Mouse (Mus musculus) forebrain, embryonic 14.5 days (tissue): ENCODE measurements around the gene Thada. TPM values are rescaled to one million over a fixed set of nuclear protein-coding genes. Genes with fewer than 3 reads are reported as not detected.

ENCODE experiments used
- ATAC-seq: fragments of 200-750 bp; cut with Nextera tagmentation; 2 replicates; pipeline ENCODE4 v1.8.0; 2017; ENCODE audit warnings: mild to moderate bottlenecking, moderate library complexity
- DNase-seq: peaks from one replicate; pipeline ENCODE4 v3.0.0-alpha.2; 2015; ENCODE audit warnings: low spot score
- H3K27ac ChIP-seq: fragments of 300-500 bp; sonication (generic); 2 replicates; pipeline ENCODE4 v1.5.1; 2014; ENCODE audit warnings: low read depth, mild to moderate bottlenecking, control low read depth, low read length, moderate library complexity
- H3K27me3 ChIP-seq: fragments of 300-500 bp; sonication (generic); replicated peaks from 2 replicates; pipeline ENCODE4 v1.6.1; 2014; ENCODE audit warnings: low read length, control low read depth, mixed read lengths; ENCODE audit not compliant: control insufficient read depth, insufficient read depth
- H3K36me3 ChIP-seq: fragments of 300-500 bp; sonication (generic); 2 replicates; pipeline ENCODE4 v1.6.1; 2014; ENCODE audit warnings: low read length, control low read depth; ENCODE audit not compliant: control insufficient read depth, insufficient read depth
- H3K4me1 ChIP-seq: fragments of 300-500 bp; sonication (generic); 2 replicates; pipeline ENCODE4 v1.6.1; 2014; ENCODE audit warnings: antibody characterized with exemption, low read length, control low read depth; ENCODE audit not compliant: control insufficient read depth, insufficient read depth
- H3K4me2 ChIP-seq: fragments of 300-500 bp; sonication (generic); 2 replicates; pipeline ENCODE4 v1.6.1; 2014; ENCODE audit warnings: mild to moderate bottlenecking, control low read depth, low read length
- H3K4me3 ChIP-seq: fragments of 300-500 bp; sonication (generic); 2 replicates; pipeline ENCODE4 v1.5.1; 2014; ENCODE audit warnings: low read depth, low read length, control low read depth
- H3K9ac ChIP-seq: fragments of 300-500 bp; sonication (generic); 2 replicates; pipeline ENCODE4 v1.6.1; 2014; ENCODE audit warnings: mild to moderate bottlenecking, low read length, control low read depth, moderate library complexity
- H3K9me3 ChIP-seq: fragments of 300-500 bp; sonication (generic); replicated peaks from 2 replicates; pipeline ENCODE4 v1.6.1; 2016; ENCODE audit warnings: low read length, control low read depth, mixed read lengths; ENCODE audit not compliant: control insufficient read depth
- WGBS: fragments of 180-500 bp; shearing (Covaris S2); extraction: QIAGEN DNeasy Blood & Tissue Kit; methylation state at CpG from one replicate; pipeline ENCODE4 v1.1.7; 2014; 5-methylcytosine and 5-hydroxymethylcytosine counted together
- polyA plus RNA-seq: library from polyadenylated mRNA; unstranded; fragments of >200 nt; fragmentation: Nextera tagmentation; extraction: Ambion mirVana; gene quantifications from 2 replicates; pipeline ENCODE4 v1.2.1, GENCODE M21; 2014

Thada gene
- polyA plus RNA-seq, 1 experiment from 2014 or later: 4.0 TPM

- Histone ChIP-seq H3K4me1 (no peaks in the 10 kb centered on the region), H3K27me3 (no peaks in the 10 kb centered on the region), H3K4me3 (no peak overlapping the region), H3K27ac (no peak overlapping the region), H3K9me3 (no peaks in the 10 kb centered on the region), H3K36me3 (peaks cover 17% of the 10 kb centered on the region), H3K9ac (no peak overlapping the region), H3K4me2 (no peak overlapping the region)
- DNase-seq (no peak), ATAC-seq (no peak)
- WGBS: 68% methylated on average over 4 of the region's 4 CpGs
Measured at GRCm38 (mm10) chr17:84195003-84195395, 271.0 kb downstream of the Thada start.

GRCm38 (mm10) chr17:84194282-84195002 lies 271.6 kb downstream of the Thada start:
- DNase-seq (no peak), ATAC-seq (no peak)
- no peaks in the 10 kb centered on the region for H3K9me3 ChIP-seq
- H3K4me2 ChIP-seq: no peak overlapping the region
- no peak overlapping the region for H3K27ac ChIP-seq
- H3K36me3 ChIP-seq: peaks cover 15% of the 10 kb centered on the region
- no peaks in the 10 kb centered on the region for H3K4me1 ChIP-seq
- 91% methylated on average over 4 of the region's 4 CpGs for WGBS
- no peak overlapping the region for H3K9ac ChIP-seq
- H3K4me3 ChIP-seq: no peak overlapping the region
- no peaks in the 10 kb centered on the region for H3K27me3 ChIP-seq

GRCm38 (mm10) chr17:84193411-84193810 lies 272.6 kb downstream of the Thada start:
- no peaks in the 10 kb centered on the region for H3K27me3 ChIP-seq
- DNase-seq (no peak), ATAC-seq (no peak)
- no peak overlapping the region for H3K27ac ChIP-seq
- peaks cover 15% of the 10 kb centered on the region for H3K36me3 ChIP-seq
- no peaks in the 10 kb centered on the region for H3K9me3 ChIP-seq
- no peak overlapping the region for H3K4me3 ChIP-seq
- H3K4me2 ChIP-seq: no peak overlapping the region
- H3K9ac ChIP-seq: no peak overlapping the region
- 89% methylated on average over 9 of the region's 9 CpGs for WGBS
- peaks cover 7% of the 10 kb centered on the region; the same call in 1 of the 2 replicates for H3K4me1 ChIP-seq

- H3K9me3 ChIP-seq: no peaks in the 10 kb centered on the region
- H3K27me3 ChIP-seq: no peaks in the 10 kb centered on the region
- peaks cover 7% of the 10 kb centered on the region; the same call in 1 of the 2 replicates for H3K4me1 ChIP-seq
- no peak overlapping the region for H3K9ac ChIP-seq
- no peak overlapping the region for H3K27ac ChIP-seq
- WGBS: 89% methylated on average over 4 of the region's 4 CpGs
- no peak overlapping the region for H3K4me3 ChIP-seq
- H3K4me2 ChIP-seq: no peak overlapping the region
- DNase-seq (no peak), ATAC-seq (no peak)
- peaks cover 15% of the 10 kb centered on the region for H3K36me3 ChIP-seq
Measured at GRCm38 (mm10) chr17:84191946-84192345, 274.1 kb downstream of the Thada start.

- Histone ChIP-seq H3K9ac (no peak overlapping the region), H3K27ac (no peak overlapping the region), H3K36me3 (peaks cover 15% of the 10 kb centered on the region), H3K27me3 (0 out of 2 replicates have a peak, but pooled peaks cover under 1% of the 10 kb centered on the region), H3K4me1 (peaks cover 7% of the 10 kb centered on the region; the same call in 1 of the 2 replicates), H3K4me3 (no peak overlapping the region), H3K4me2 (no peak overlapping the region), H3K9me3 (no peaks in the 10 kb centered on the region)
- DNase-seq (peak; percentile 88), ATAC-seq (no peak)
- 28% methylated on average over 8 of the region's 8 CpGs for WGBS
Measured at GRCm38 (mm10) chr17:84190885-84191284, 275.1 kb downstream of the Thada start.

GRCm38 (mm10) chr17:84189127-84189854 lies 276.7 kb downstream of the Thada start:
- H3K9ac ChIP-seq: peak overlapping the region; percentile 74; the same call in 1 of the 2 replicates

GRCm38 (mm10) chr17:84188374-84188961 lies 277.5 kb downstream of the Thada start:
- 0 out of 2 replicates have a peak, but pooled peaks cover 3% of the 10 kb centered on the region for H3K27me3 ChIP-seq
- H3K4me1 ChIP-seq: peaks cover 7% of the 10 kb centered on the region; the same call in 1 of the 2 replicates
- peak overlapping the region; percentile 87 for H3K27ac ChIP-seq
- ATAC-seq: peak; percentile 80
- H3K4me3 ChIP-seq: peak overlapping the region; percentile 56
- DNase-seq: peak; percentile 88
- peak overlapping the region; percentile 74 for H3K9ac ChIP-seq
- H3K4me2 ChIP-seq: peak overlapping the region; percentile 90
- no peaks in the 10 kb centered on the region for H3K9me3 ChIP-seq
- H3K36me3 ChIP-seq: peaks cover 15% of the 10 kb centered on the region
- WGBS: 2% methylated on average over 38 of the region's 38 CpGs

More at GRCm38 (mm10) chr17:84189127-84189854, 276.7 kb downstream of the Thada start:
- Histone ChIP-seq H3K27ac (peak overlapping the region; percentile 87), H3K9me3 (no peaks in the 10 kb centered on the region), H3K4me2 (peak overlapping the region; percentile 90; the same call in 1 of the 2 replicates), H3K4me3 (no peak overlapping the region), H3K27me3 (0 out of 2 replicates have a peak, but pooled peaks cover 3% of the 10 kb centered on the region), H3K4me1 (peaks cover 7% of the 10 kb centered on the region; the same call in 1 of the 2 replicates), H3K36me3 (peaks cover 15% of the 10 kb centered on the region)
- DNase-seq (no peak), ATAC-seq (no peak)
- 76% methylated on average over 5 of the region's 5 CpGs for WGBS

- ATAC-seq (peak; percentile 89), DNase-seq (peak; percentile 93)
- Histone ChIP-seq H3K27me3 (0 out of 2 replicates have a peak, but pooled peaks cover 3% of the 10 kb centered on the region), H3K9ac (peak within 1 kb of the TSS; percentile 75), H3K36me3 (peaks cover 12% of the 10 kb centered on the region), H3K4me2 (peak within 1 kb of the TSS; percentile 90), H3K4me3 (peak within 1 kb of the TSS; percentile 56), H3K27ac (peak within 1 kb of the TSS; percentile 87), H3K4me1 (peaks cover 11% of the 10 kb centered on the region; the same call in 1 of the 2 replicates), H3K9me3 (no peaks in the 10 kb centered on the region)
- WGBS: under 1% methylated on average over 46 of the region's 76 CpGs
Measured at GRCm38 (mm10) chr17:84187727-84188373, 278.2 kb downstream of the Thada start, which contains the start of gene Zfp36l2. TSS of gene Zfp36l2 (minus strand) at chr17:84187947.
